Mouse (Mus musculus): ENCODE measurements around the gene Calhm4.

DNA sequence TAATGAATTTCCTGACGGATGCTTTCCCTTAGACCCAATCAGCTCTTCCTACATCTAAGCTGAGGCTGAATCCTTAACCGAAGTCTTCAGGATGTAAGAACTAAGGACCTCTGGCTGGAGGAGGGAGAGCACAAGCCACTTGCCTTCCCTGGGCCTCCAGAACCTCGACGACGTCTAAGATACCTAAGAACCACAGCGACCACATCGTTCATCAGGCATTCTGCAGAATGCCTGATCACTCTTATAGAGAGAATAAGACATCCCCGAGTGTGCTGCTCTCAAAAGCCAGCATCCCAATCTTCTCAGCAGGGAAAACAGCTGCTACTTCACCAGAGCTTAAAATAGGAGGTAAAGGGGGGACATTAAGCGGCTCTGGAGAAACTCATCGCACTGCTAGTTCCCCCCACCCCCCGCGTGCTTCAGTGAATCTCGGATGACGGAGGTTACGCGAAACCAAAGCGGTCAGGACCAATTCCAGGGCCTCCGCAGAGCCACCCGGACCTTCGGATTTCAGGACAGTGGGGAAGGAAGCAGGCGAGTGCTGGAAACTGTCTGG, 25.3 kb downstream of the Calhm4 start:
- TF ChIP-seq POLR2A (IDR thresholded peaks at IDR 0.05; ENCODE audit: insufficient read depth, low read depth, low read length) (no peak), CTCF (IDR thresholded peaks at IDR 0.05) (no peak)
